Mouse (Mus musculus) small intestine, adult 2 months (tissue): Measurements from ENCODE around the gene Gcnt7. TPM values are rescaled to one million over a fixed set of nuclear protein-coding genes. Genes with fewer than 3 reads are reported as not detected.
A peak's percentile ranks its signal among the peaks of the same experiment; 100 is the strongest.

Experiments
- H3K27ac ChIP-seq: fragments of 200-500 bp; 2 replicates; pipeline ENCODE4 v1.5.1; 2012; ENCODE audit warnings: low read depth, low read length, control low read depth, inconsistent platforms; ENCODE audit not compliant: insufficient read depth
- H3K27me3 ChIP-seq: fragments of 200-500 bp; 2 replicates; pipeline ENCODE4 v1.6.1; 2012; ENCODE audit warnings: mild to moderate bottlenecking, moderate library complexity, low read length, inconsistent platforms; ENCODE audit not compliant: control insufficient read depth, insufficient read depth
- H3K36me3 ChIP-seq: fragments of 200-500 bp; 2 replicates; pipeline ENCODE4 v1.6.1; 2012; ENCODE audit warnings: mild to moderate bottlenecking, low read length, control low read depth, inconsistent platforms; ENCODE audit not compliant: control insufficient read depth, insufficient read depth
- H3K4me1 ChIP-seq: fragments of 200-500 bp; 2 replicates; pipeline ENCODE4 v1.6.1; 2012; ENCODE audit warnings: low read length, inconsistent platforms, mixed read lengths; ENCODE audit not compliant: control insufficient read depth, insufficient read depth, insufficient read length
- H3K4me3 ChIP-seq: fragments of 200-500 bp; 2 replicates; pipeline ENCODE4 v1.5.1; 2012; ENCODE audit warnings: low read depth, mild to moderate bottlenecking, control low read depth, inconsistent platforms, low read length, moderate library complexity
- CTCF ChIP-seq: fragments of 200-500 bp; IDR thresholded peaks from 2 replicates; pipeline ENCODE4 v1.5.1; 2012; ENCODE audit warnings: low read depth, mild to moderate bottlenecking, control low read depth, inconsistent platforms, low read length, moderate library complexity, mixed read lengths; ENCODE audit not compliant: insufficient replicate concordance, insufficient read length; ENCODE audit errors: extremely low read depth
- POLR2A ChIP-seq: fragments of 200-500 bp; IDR thresholded peaks from 2 replicates; pipeline ENCODE4 v1.6.1; 2012; ENCODE audit warnings: low read depth, mild to moderate bottlenecking, control low read depth, inconsistent platforms, low read length, moderate library complexity
- WGBS: fragments of 180-500 bp; shearing (Covaris S2); methylation state at CpG from one replicate; pipeline ENCODE4 v1.1.7; 2018; 5-methylcytosine and 5-hydroxymethylcytosine counted together
- polyA plus RNA-seq: library from polyadenylated mRNA; depleted of rRNA; stranded (reverse); fragments of >200 nt; gene quantifications from 2 replicates; pipeline ENCODE4 v1.2.3, GENCODE M21; 2012; rRNA removed

The Gcnt7 gene
- polyA plus RNA-seq, 1 experiment, result not detected

DNA sequence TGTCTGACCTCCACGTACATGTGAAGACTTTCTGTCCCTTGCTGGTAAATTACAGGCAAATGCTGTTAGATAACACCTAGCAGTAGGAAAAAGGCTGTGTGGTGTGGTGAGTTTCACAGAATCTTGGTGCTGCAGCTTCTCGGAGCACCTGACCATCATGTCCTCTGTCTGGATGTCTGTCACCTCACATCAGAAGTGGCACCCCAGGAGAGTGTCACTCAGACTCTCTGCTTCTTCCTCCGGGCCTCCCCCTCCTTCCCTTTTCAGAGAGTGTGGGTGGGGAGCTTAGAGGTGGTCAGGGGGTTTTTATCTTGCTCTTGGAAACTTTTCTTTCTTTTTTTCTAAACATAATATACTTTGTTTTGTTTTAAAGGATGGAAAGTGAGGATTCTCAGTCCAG is 53.4 kb downstream of the Gcnt7 start:
- no peaks in the 10 kb centered on the region for H3K36me3 ChIP-seq
- 61% methylated on average over 3 of the region's 3 CpGs for WGBS
- TF ChIP-seq CTCF (no peak), POLR2A (no peak)
- no peak overlapping the region for H3K27ac ChIP-seq
- no peaks in the 10 kb centered on the region for H3K27me3 ChIP-seq
- no peak overlapping the region for H3K4me3 ChIP-seq
- H3K4me1 ChIP-seq, result no peaks in the 10 kb centered on the region; the same call in 1 of the 2 replicates

DNA sequence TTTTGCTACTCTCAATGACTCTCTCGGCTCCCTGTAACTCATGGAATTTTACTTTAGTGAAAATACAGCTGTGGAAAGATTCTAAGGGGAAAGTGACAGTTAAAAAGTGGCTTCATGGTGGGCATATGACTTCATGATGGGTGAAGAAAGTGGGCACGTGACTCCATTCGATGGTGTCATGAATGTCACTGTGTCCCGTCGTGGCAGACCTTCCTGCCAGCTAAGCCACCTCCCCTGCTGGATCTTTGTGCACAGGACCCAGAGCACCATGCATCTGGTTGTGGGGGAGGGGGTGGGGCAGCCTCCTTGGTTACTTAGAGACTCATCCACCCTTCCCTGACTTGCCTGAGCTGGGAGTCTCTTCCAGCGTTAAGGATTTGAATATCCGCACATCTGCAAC is 54.2 kb downstream of the Gcnt7 start:
- no peaks in the 10 kb centered on the region for H3K27me3 ChIP-seq
- H3K36me3 ChIP-seq, result no peaks in the 10 kb centered on the region
- H3K4me1 ChIP-seq, result peaks cover 3% of the 10 kb centered on the region; the same call in 1 of the 2 replicates
- 56% methylated on average over 7 of the region's 7 CpGs for WGBS
- no peak for TF ChIP-seq CTCF
- TF ChIP-seq POLR2A, result no peak
- H3K4me3 ChIP-seq, result no peak overlapping the region
- H3K27ac ChIP-seq, result no peak overlapping the region

- peaks cover 3% of the 10 kb centered on the region; the same call in 1 of the 2 replicates for H3K4me1 ChIP-seq
- H3K27me3 ChIP-seq, result no peaks in the 10 kb centered on the region
- peak overlapping the region; percentile 60 for H3K27ac ChIP-seq
- H3K36me3 ChIP-seq, result no peaks in the 10 kb centered on the region
- TF ChIP-seq CTCF (no peak), POLR2A (no peak)
- WGBS, result 58% methylated on average over 13 of the region's 13 CpGs
- H3K4me3 ChIP-seq, result no peak overlapping the region
Measured at GRCm38 (mm10) chr2:172401116-172401825, 57.1 kb downstream of the Gcnt7 start.

Other genes with a start within 250 kb of the Gcnt7 start
- not detected in 2 replicates for gene Mc3r, start 210.1 kb downstream of the Gcnt7 start, polyA plus RNA-seq
- gene Fam210b, start 113.0 kb downstream of the Gcnt7 start, polyA plus RNA-seq, result 16.8 and 22.7 TPM in 2 replicates
- gene Aurka, start 88.1 kb downstream of the Gcnt7 start, polyA plus RNA-seq, result 4.4 and 9.9 TPM in 2 replicates
- 12.2 and 20.9 TPM in 2 replicates for gene Cstf1, start 87.9 kb downstream of the Gcnt7 start, polyA plus RNA-seq
- 0.37 and 0.61 TPM in 2 replicates for gene Cass4, start 64.8 kb downstream of the Gcnt7 start, polyA plus RNA-seq
- 16.2 and 35.9 TPM in 2 replicates for gene Rtf2, start 18.0 kb downstream of the Gcnt7 start, polyA plus RNA-seq
- gene Fam209, start 13.9 kb upstream of the Gcnt7 start, polyA plus RNA-seq, result not detected in 2 replicates
- gene Tfap2c, start 91.0 kb upstream of the Gcnt7 start, polyA plus RNA-seq, result not detected in 2 replicates